Mouse (Mus musculus) induced T-regulatory cell, adult 2 months (primary cell): ENCODE results near the gene Rhox3g.
"Not testable (repeated sequence)": the region's sequence is repeated elsewhere in the genome, so short reads cannot be mapped to it uniquely, and the experiment has no call there.

Experiments used
- DNase-seq: peaks from one replicate; pipeline ENCODE4 v3.0.0-alpha.2; 2012; ENCODE audit warnings: low read depth

The Rhox3g gene

GRCm38 (mm10) chrX:37628512-37628911 lies at the start of gene Rhox3g:
Gene Rhox3g (minus strand): TSS chrX:37628612.
- DNase-seq = not testable (repeated sequence)

- DNase-seq = not testable (repeated sequence)
Observed at GRCm38 (mm10) chrX:37673177-37673576, 44.8 kb upstream of the Rhox3g start, which contains the start of gene Rhox2h. Gene Rhox2h (minus strand): TSS chrX:37673277.

GRCm38 (mm10) chrX:37668664-37669063 lies 40.3 kb upstream of the Rhox3g start, which contains the start of gene Rhox3h:
Gene Rhox3h (minus strand): TSS chrX:37668764.
- DNase-seq = not testable (repeated sequence)

GRCm38 (mm10) chrX:37651227-37651626 lies 22.8 kb upstream of the Rhox3g start, which contains the start of gene Rhox4g:
Gene Rhox4g (minus strand): TSS chrX:37651327.
- DNase-seq = not testable (repeated sequence)

GRCm38 (mm10) chrX:37643370-37643769 lies 15.0 kb upstream of the Rhox3g start, which contains the start of gene Rhox2g:
Gene Rhox2g (minus strand): TSS chrX:37643470.
- not testable (repeated sequence) for DNase-seq

- DNase-seq = not testable (repeated sequence)
Observed at GRCm38 (mm10) chrX:37607604-37608003, 20.8 kb downstream of the Rhox3g start, which contains the start of gene Rhox4f. Gene Rhox4f (minus strand): TSS chrX:37607704.

GRCm38 (mm10) chrX:37580692-37581091 lies 47.7 kb downstream of the Rhox3g start, which contains the start of gene Rhox3f:
Gene Rhox3f (plus strand): TSS chrX:37580992.
- DNase-seq = not testable (repeated sequence)
